Mouse (Mus musculus) midbrain, embryonic 14.5 days (tissue): ENCODE measurements around the gene Gm37419. TPM values are rescaled to one million over a fixed set of nuclear protein-coding genes. Genes with fewer than 3 reads are reported as not detected.
A peak's percentile ranks its signal among the peaks of the same experiment; 100 is the strongest.

Experiments
- ATAC-seq: fragments of 200-750 bp; cut with Nextera tagmentation; 2 replicates; pipeline ENCODE4 v1.8.0; 2017; ENCODE audit warnings: moderate number of reproducible peaks, moderate library complexity; ENCODE audit not compliant: low FRiP score, low TSS enrichment
- DNase-seq: peaks from one replicate; pipeline ENCODE4 v3.0.0-alpha.2; 2015
- H3K27ac ChIP-seq: fragments of 300-500 bp; sonication (generic); replicated peaks from 2 replicates; pipeline ENCODE4 v1.5.1; 2014; ENCODE audit warnings: mild to moderate bottlenecking, low read depth, low read length, moderate library complexity
- H3K27me3 ChIP-seq: fragments of 300-500 bp; sonication (generic); 2 replicates; pipeline ENCODE4 v1.6.1; 2014; ENCODE audit warnings: low read length, control low read depth, mixed read lengths; ENCODE audit not compliant: control insufficient read depth, insufficient read depth
- H3K36me3 ChIP-seq: fragments of 300-500 bp; sonication (generic); 2 replicates; pipeline ENCODE4 v1.6.1; 2014; ENCODE audit warnings: low read length, control low read depth; ENCODE audit not compliant: control insufficient read depth, insufficient read depth
- H3K4me1 ChIP-seq: fragments of 300-500 bp; sonication (generic); 2 replicates; pipeline ENCODE4 v1.6.1; 2014; ENCODE audit warnings: mild to moderate bottlenecking, antibody characterized with exemption, low read length, control low read depth; ENCODE audit not compliant: control insufficient read depth, insufficient read depth
- H3K4me2 ChIP-seq: fragments of 300-500 bp; sonication (generic); 2 replicates; pipeline ENCODE4 v1.6.1; 2014; ENCODE audit warnings: mild to moderate bottlenecking, low read length, moderate library complexity
- H3K4me3 ChIP-seq: fragments of 300-500 bp; sonication (generic); replicated peaks from 2 replicates; pipeline ENCODE4 v1.5.1; 2014; ENCODE audit warnings: low read depth, low read length
- H3K9ac ChIP-seq: fragments of 300-500 bp; sonication (generic); replicated peaks from 2 replicates; pipeline ENCODE4 v1.6.1; 2014; ENCODE audit warnings: mild to moderate bottlenecking, low read length, moderate library complexity
- H3K9me3 ChIP-seq: fragments of 300-500 bp; sonication (generic); 2 replicates; pipeline ENCODE4 v1.6.1; 2016; ENCODE audit warnings: low read length, control low read depth, mixed read lengths; ENCODE audit not compliant: control insufficient read depth
- WGBS: fragments of 180-500 bp; shearing (Covaris S2); extraction: QIAGEN DNeasy Blood & Tissue Kit; methylation state at CpG from one replicate; pipeline ENCODE4 v1.1.7; 2014; 5-methylcytosine and 5-hydroxymethylcytosine counted together
- polyA plus RNA-seq: library from polyadenylated mRNA; unstranded; fragments of >200 nt; fragmentation: Nextera tagmentation; extraction: Ambion mirVana; gene quantifications from 2 replicates; pipeline ENCODE4 v1.2.1, GENCODE M21; 2014

Gm37419 gene
- not detected in 2 replicates for polyA plus RNA-seq

- Histone ChIP-seq H3K36me3 (no peaks in the 10 kb centered on the region), H3K27ac (peak within 1 kb of the TSS; percentile 98), H3K4me1 (peaks cover 27% of the 10 kb centered on the region), H3K9me3 (no peaks in the 10 kb centered on the region), H3K4me2 (peak within 1 kb of the TSS; percentile 100), H3K27me3 (peaks cover 34% of the 10 kb centered on the region), H3K9ac (peak within 1 kb of the TSS; percentile 83), H3K4me3 (peak within 1 kb of the TSS; percentile 56)
- WGBS: under 1% methylated on average over 68 of the region's 68 CpGs
- ATAC-seq (peak; percentile 87), DNase-seq (peak; percentile 95)
Measured at GRCm38 (mm10) chr16:23988466-23989208, at the start of gene Gm37419, which contains the start of gene Bcl6. TSS of gene Gm37419 (plus strand) at chr16:23988482. TSS of gene Bcl6 (minus strand) at chr16:23988852.

GRCm38 (mm10) chr16:23944801-23945200, 43.5 kb upstream of the Gm37419 start:
- Histone ChIP-seq H3K27me3 (no peaks in the 10 kb centered on the region), H3K9ac (no peak overlapping the region), H3K36me3 (no peaks in the 10 kb centered on the region), H3K9me3 (no peaks in the 10 kb centered on the region), H3K4me2 (no peak overlapping the region), H3K4me1 (no peaks in the 10 kb centered on the region), H3K27ac (no peak overlapping the region), H3K4me3 (no peak overlapping the region)
- no peak for ATAC-seq
- DNase-seq: no peak
- WGBS: 46% methylated on average over 3 of the region's 3 CpGs

GRCm38 (mm10) chr16:23947654-23948053, 40.6 kb upstream of the Gm37419 start:
- WGBS: 92% methylated on average over 6 of the region's 6 CpGs
- no peaks in the 10 kb centered on the region for H3K4me1 ChIP-seq
- H3K4me3 ChIP-seq: no peak overlapping the region
- no peaks in the 10 kb centered on the region for H3K36me3 ChIP-seq
- H3K4me2 ChIP-seq: no peak overlapping the region
- no peaks in the 10 kb centered on the region for H3K9me3 ChIP-seq
- H3K9ac ChIP-seq: no peak overlapping the region
- no peak overlapping the region for H3K27ac ChIP-seq
- no peak for ATAC-seq
- no peaks in the 10 kb centered on the region for H3K27me3 ChIP-seq
- no peak for DNase-seq

DNA sequence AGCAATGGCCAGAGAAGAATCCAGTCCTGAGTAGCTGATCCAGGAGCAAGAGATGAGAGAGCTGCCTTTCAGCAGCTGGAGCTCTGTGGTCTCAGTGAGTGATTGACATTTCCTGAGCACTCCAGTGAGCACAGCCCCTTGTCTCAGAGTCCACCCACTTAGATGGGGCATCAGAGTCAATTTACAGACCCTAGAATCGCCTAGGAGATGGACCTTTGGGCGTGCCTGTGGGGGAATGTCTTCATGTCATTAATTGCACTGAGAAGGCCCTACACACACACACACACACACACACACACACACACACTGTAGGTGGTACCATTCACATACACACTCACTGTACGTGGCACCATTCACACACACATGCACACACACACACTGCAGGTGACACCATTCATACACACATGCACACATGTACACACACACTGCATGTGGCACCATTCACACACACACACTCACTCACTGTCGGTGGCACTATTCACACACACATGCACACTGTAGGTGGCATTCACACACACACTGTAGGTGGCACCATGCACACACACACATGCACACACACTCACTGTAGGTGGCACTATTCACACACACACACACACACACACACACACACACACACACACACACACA, 36.1 kb upstream of the Gm37419 start:
- H3K4me3 ChIP-seq: no peak overlapping the region
- no peaks in the 10 kb centered on the region for H3K9me3 ChIP-seq
- H3K9ac ChIP-seq: no peak overlapping the region
- no peaks in the 10 kb centered on the region for H3K27me3 ChIP-seq
- no peak overlapping the region for H3K27ac ChIP-seq
- ATAC-seq (no peak), DNase-seq (no peak)
- no peaks in the 10 kb centered on the region for H3K4me1 ChIP-seq
- no peak overlapping the region for H3K4me2 ChIP-seq
- 70% methylated on average over 4 of the region's 4 CpGs for WGBS
- H3K36me3 ChIP-seq: no peaks in the 10 kb centered on the region

DNA sequence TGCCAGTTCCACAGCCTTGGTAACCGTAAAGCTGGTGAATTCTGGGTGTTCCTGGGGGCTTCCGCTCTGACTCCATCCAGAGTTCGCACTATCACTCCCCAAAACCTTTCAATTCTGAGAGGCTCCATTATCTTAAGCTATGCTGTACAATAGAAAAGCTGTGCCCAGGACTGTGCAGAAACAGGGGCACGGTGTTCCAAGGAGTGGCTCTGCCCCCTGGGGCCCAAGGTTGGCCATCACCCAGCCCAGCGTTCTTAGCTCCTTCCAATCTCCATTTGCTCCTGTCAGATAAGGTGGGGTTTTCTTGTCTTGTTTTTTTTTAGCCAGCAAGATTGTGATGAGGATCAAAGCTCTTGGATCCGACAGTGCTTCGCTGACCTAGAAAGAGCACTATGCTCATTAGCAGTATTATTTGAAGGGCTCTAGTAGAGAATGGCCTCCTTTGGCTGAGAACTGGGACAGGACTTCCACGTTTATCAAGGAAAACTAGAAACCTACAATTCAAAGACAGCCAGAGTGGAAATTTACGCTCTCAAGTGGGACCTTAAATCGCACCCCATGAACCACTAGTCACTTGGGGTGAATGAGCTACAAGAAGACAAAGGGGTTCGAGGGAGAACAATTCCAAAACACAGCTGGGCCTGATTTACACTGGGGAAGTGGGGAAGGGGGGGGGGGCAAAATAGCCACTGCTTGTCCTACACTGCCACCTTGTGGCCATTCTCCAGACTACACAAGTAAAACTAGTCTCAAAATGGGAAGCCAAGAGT, 34.9 kb upstream of the Gm37419 start:
- no peaks in the 10 kb centered on the region for H3K27me3 ChIP-seq
- no peak overlapping the region for H3K4me2 ChIP-seq
- WGBS: 48% methylated on average over 11 of the region's 11 CpGs
- no peaks in the 10 kb centered on the region for H3K4me1 ChIP-seq
- H3K36me3 ChIP-seq: no peaks in the 10 kb centered on the region
- H3K27ac ChIP-seq: no peak overlapping the region
- H3K4me3 ChIP-seq: no peak overlapping the region
- no peak overlapping the region for H3K9ac ChIP-seq
- H3K9me3 ChIP-seq: no peaks in the 10 kb centered on the region
- DNase-seq (peak; percentile 86), ATAC-seq (peak; percentile 62; the same call in 1 of the 2 replicates)

- H3K4me3 ChIP-seq: no peak overlapping the region
- no peaks in the 10 kb centered on the region for H3K4me1 ChIP-seq
- H3K4me2 ChIP-seq: no peak overlapping the region
- H3K36me3 ChIP-seq: no peaks in the 10 kb centered on the region
- H3K27ac ChIP-seq: no peak overlapping the region
- 9% methylated on average over 1 of the region's 1 CpGs for WGBS
- H3K27me3 ChIP-seq: no peaks in the 10 kb centered on the region
- no peaks in the 10 kb centered on the region for H3K9me3 ChIP-seq
- ATAC-seq (0 out of 2 replicates have a peak, but pooled peaks have one; percentile 3), DNase-seq (no peak)
- H3K9ac ChIP-seq: no peak overlapping the region
Measured at GRCm38 (mm10) chr16:23953959-23954260, 34.4 kb upstream of the Gm37419 start.

DNA sequence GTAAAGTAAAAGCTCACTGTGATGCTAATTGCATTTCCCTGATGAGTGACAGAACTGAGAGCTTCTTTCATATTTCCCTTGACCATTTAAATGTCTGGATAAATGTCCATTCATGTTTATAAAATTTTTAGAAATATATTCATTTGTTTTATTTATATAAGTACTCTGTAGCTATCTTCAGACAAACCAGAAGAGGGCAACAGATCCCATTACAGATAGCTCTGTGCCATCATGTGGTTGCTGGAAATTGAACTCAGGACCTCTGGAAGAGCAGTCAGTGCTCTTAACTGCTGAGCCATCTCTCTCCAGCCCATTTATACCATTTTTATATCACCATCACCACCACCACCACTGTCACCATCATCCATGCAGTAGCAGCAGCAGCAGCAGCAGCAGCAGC, 29.3 kb upstream of the Gm37419 start:
- DNase-seq (no peak), ATAC-seq (no peak)
- no peak overlapping the region for H3K4me2 ChIP-seq
- H3K4me1 ChIP-seq: peaks cover 2% of the 10 kb centered on the region; the same call in 1 of the 2 replicates
- H3K27ac ChIP-seq: no peak overlapping the region
- no peak overlapping the region for H3K4me3 ChIP-seq
- no peak overlapping the region for H3K9ac ChIP-seq
- H3K27me3 ChIP-seq: no peaks in the 10 kb centered on the region
- H3K9me3 ChIP-seq: no peaks in the 10 kb centered on the region
- H3K36me3 ChIP-seq: no peaks in the 10 kb centered on the region

- no peak overlapping the region for H3K4me3 ChIP-seq
- no peak for ATAC-seq
- H3K27me3 ChIP-seq: no peaks in the 10 kb centered on the region
- WGBS: 91% methylated on average over 2 of the region's 2 CpGs
- H3K9me3 ChIP-seq: no peaks in the 10 kb centered on the region
- no peak overlapping the region for H3K4me2 ChIP-seq
- H3K4me1 ChIP-seq: peaks cover 7% of the 10 kb centered on the region; the same call in 1 of the 2 replicates
- no peak overlapping the region for H3K27ac ChIP-seq
- no peak overlapping the region for H3K9ac ChIP-seq
- H3K36me3 ChIP-seq: no peaks in the 10 kb centered on the region
- DNase-seq: no peak
Measured at GRCm38 (mm10) chr16:23962401-23962800, 25.9 kb upstream of the Gm37419 start.
